Mouse (Mus musculus) cortical plate, adult 2 months (tissue): ENCODE measurements at regions not wholly inside any gene's neighbourhood (a gene's known extent, or its start where the extent isn't known, plus 50 kb on each side); places are given as distances from the start of the nearest gene placed in this dataset.

Experiments used
- CTCF ChIP-seq: fragments of 200-500 bp; IDR thresholded peaks from 2 replicates; pipeline ENCODE4 v1.5.1; 2011; ENCODE audit warnings: mild to moderate bottlenecking, control low read depth, low read length; ENCODE audit not compliant: insufficient read depth; ENCODE audit errors: extremely low read depth
- POLR2A ChIP-seq: fragments of 200-500 bp; IDR thresholded peaks from 2 replicates; pipeline ENCODE4 v1.6.1; 2011; ENCODE audit warnings: mild to moderate bottlenecking, low read length, control low read depth; ENCODE audit not compliant: insufficient read depth; ENCODE audit errors: extremely low read depth

- TF ChIP-seq CTCF: no peak
- no peak for TF ChIP-seq POLR2A
Measured at GRCm38 (mm10) chr19:56099725-56100124, 187.2 kb upstream of the Habp2 start.
